Mouse (Mus musculus) bone marrow, adult 2 months (tissue): ENCODE measurements around the gene Brsk1. TPM values are rescaled to one million over a fixed set of nuclear protein-coding genes. Genes with fewer than 3 reads are reported as not detected.

Experiments used
- H3K27ac ChIP-seq: fragments of 200-500 bp; 2 replicates; pipeline ENCODE4 v1.5.1; 2012; ENCODE audit warnings: low read depth, mild to moderate bottlenecking, control low read depth, inconsistent platforms, low read length; ENCODE audit not compliant: control insufficient read depth, poor library complexity, insufficient read depth
- H3K4me1 ChIP-seq: fragments of 200-500 bp; 2 replicates; pipeline ENCODE4 v1.6.1; 2011; ENCODE audit warnings: low read length; ENCODE audit not compliant: control insufficient read depth, insufficient read depth
- H3K4me3 ChIP-seq: fragments of 200-500 bp; replicated peaks from 2 replicates; pipeline ENCODE3; 2011; ENCODE audit warnings: mild to moderate bottlenecking, low read depth, low read length, control low read depth; ENCODE audit not compliant: control insufficient read depth
- CTCF ChIP-seq: fragments of 200-500 bp; IDR thresholded peaks from 2 replicates; pipeline ENCODE4 v1.5.1; 2011; ENCODE audit warnings: low read length, control low read depth; ENCODE audit not compliant: control insufficient read depth, insufficient read depth
- POLR2A ChIP-seq: fragments of 200-500 bp; IDR thresholded peaks from 2 replicates; pipeline ENCODE4 v1.6.1; 2011; ENCODE audit warnings: low read depth, mild to moderate bottlenecking, control low read depth, low read length, borderline replicate concordance; ENCODE audit not compliant: control insufficient read depth
- WGBS: fragments of 180-500 bp; shearing (Covaris S2); methylation state at CpG from one replicate; pipeline ENCODE4 v1.1.7; 2018; 5-methylcytosine and 5-hydroxymethylcytosine counted together
- polyA plus RNA-seq: library from polyadenylated mRNA; stranded (reverse); fragments of >200 nt; gene quantifications from 2 replicates; pipeline ENCODE4 v1.2.4, GENCODE M21; 2011; ENCODE audit warnings: low replicate concordance; ENCODE audit not compliant: missing spikeins, insufficient read depth, insufficient read length

Brsk1 gene
- polyA plus RNA-seq, 1 experiment: 3.7 TPM

DNA sequence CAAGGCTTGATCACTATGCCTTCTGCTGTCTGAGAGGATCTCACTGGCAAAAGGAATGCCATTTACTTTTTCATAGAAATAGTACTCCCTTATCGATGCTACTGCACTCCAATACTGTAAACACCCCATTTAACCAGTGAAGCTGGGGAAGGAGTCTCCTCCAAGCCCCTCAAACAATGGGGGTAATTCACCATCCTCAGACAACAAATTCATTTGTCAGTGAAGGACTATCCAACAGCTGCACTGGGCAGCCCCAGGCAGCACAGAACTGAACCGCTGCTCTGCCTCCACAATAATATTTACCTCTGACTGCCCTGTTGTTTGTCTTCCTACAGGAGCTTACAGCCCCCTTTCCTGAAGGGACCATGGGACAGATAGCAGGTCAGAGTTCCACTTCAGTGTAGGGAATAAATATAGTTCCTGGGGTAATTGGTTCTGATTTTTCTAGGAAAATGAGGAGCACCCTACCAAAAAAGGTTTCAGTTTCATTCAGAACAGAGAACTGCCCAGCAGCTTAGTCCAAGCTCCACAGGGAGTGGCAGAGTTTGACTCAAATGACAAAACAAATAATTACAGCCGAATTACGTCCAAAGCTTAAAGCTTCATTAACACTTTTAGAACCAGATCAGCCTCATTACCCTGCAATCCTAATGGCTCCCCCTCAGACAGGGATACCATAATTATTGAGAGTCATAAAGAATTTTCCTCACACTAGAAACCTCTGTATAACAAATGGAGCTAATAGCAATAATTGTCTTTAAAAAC lies 74.7 kb downstream of the Brsk1 start:
- no peak overlapping the region for H3K27ac ChIP-seq
- H3K4me3 ChIP-seq: no peak overlapping the region
- TF ChIP-seq CTCF (no peak), POLR2A (no peak)
- WGBS: 45% methylated on average over 4 of the region's 4 CpGs
- no peaks in the 10 kb centered on the region for H3K4me1 ChIP-seq

Other genes with a start within 250 kb of the Brsk1 start
- 3.6 and 6.9 TPM in 2 replicates for gene Rdh13, start 245.0 kb upstream of the Brsk1 start, polyA plus RNA-seq
- 7.3 and 16.5 TPM in 2 replicates for gene Eps8l1, start 229.9 kb upstream of the Brsk1 start, polyA plus RNA-seq
- 163 and 340 TPM in 2 replicates for gene Ppp1r12c, start 188.9 kb upstream of the Brsk1 start, polyA plus RNA-seq
- 7.4 and 30.5 TPM in 2 replicates for gene Tnnt1, start 174.2 kb upstream of the Brsk1 start, polyA plus RNA-seq
- gene Tnni3, start 166.4 kb upstream of the Brsk1 start, polyA plus RNA-seq: 4.9 and 25.9 TPM in 2 replicates
- gene Dnaaf3, start 158.2 kb upstream of the Brsk1 start, polyA plus RNA-seq: 1.2 and 2.2 TPM in 2 replicates
- 0.74 TPM in 1 of 2 replicates, not detected in the other for gene Syt5, start 143.1 kb upstream of the Brsk1 start, polyA plus RNA-seq
- not detected in 2 replicates for gene Ptprh, start 86.6 kb upstream of the Brsk1 start, polyA plus RNA-seq
- 36.2 and 42.5 TPM in 2 replicates for gene Tmem86b, start 59.2 kb upstream of the Brsk1 start, polyA plus RNA-seq
- 53.3 and 89.0 TPM in 2 replicates for gene Ppp6r1, start 31.6 kb upstream of the Brsk1 start, polyA plus RNA-seq
- gene Hspbp1, start 5.5 kb upstream of the Brsk1 start, polyA plus RNA-seq: 11.7 and 19.8 TPM in 2 replicates
- 5.1 and 7.2 TPM in 2 replicates for gene Tmem150b, start 34.6 kb downstream of the Brsk1 start, polyA plus RNA-seq
- gene Kmt5c, start 49.5 kb downstream of the Brsk1 start, polyA plus RNA-seq: 98.4 and 144 TPM in 2 replicates
- gene Cox6b2, start 62.5 kb downstream of the Brsk1 start, polyA plus RNA-seq: 169 and 179 TPM in 2 replicates
- not detected in 2 replicates for gene Fam71e2, start 80.7 kb downstream of the Brsk1 start, polyA plus RNA-seq
- not detected in 2 replicates for gene Il11, start 92.3 kb downstream of the Brsk1 start, polyA plus RNA-seq
- not detected in 2 replicates for gene Tmem190, start 92.3 kb downstream of the Brsk1 start, polyA plus RNA-seq
- gene Tmem238, start 99.1 kb downstream of the Brsk1 start, polyA plus RNA-seq: 3.9 and 12.0 TPM in 2 replicates
- 441 and 887 TPM in 2 replicates for gene Rpl28, start 102.3 kb downstream of the Brsk1 start, polyA plus RNA-seq
- 367 and 488 TPM in 2 replicates for gene Ube2s, start 122.0 kb downstream of the Brsk1 start, polyA plus RNA-seq
- 0.25 and 0.67 TPM in 2 replicates for gene Shisa7, start 154.1 kb downstream of the Brsk1 start, polyA plus RNA-seq
- gene Isoc2b, start 179.7 kb downstream of the Brsk1 start, polyA plus RNA-seq: 3.9 and 12.4 TPM in 2 replicates
- gene Isoc2a, start 186.5 kb downstream of the Brsk1 start, polyA plus RNA-seq: 10.7 and 21.3 TPM in 2 replicates
- gene Gm36210, start 215.9 kb downstream of the Brsk1 start, polyA plus RNA-seq: not detected in 2 replicates
- gene Zfp628, start 224.6 kb downstream of the Brsk1 start, polyA plus RNA-seq: 7.6 and 10.6 TPM in 2 replicates
- 1.4 and 2.8 TPM in 2 replicates for gene Nat14, start 231.4 kb downstream of the Brsk1 start, polyA plus RNA-seq
- gene Ssc5d, start 235.2 kb downstream of the Brsk1 start, polyA plus RNA-seq: 0.70 and 1.5 TPM in 2 replicates